Mouse (Mus musculus) small intestine, adult 2 months (tissue): Measurements from ENCODE around the gene Zbtb8os. TPM values are rescaled to one million over a fixed set of nuclear protein-coding genes. Genes with fewer than 3 reads are reported as not detected.
A peak's percentile ranks its signal among the peaks of the same experiment; 100 is the strongest.

ENCODE experiments used
- H3K27ac ChIP-seq: fragments of 200-500 bp; 2 replicates; pipeline ENCODE4 v1.5.1; 2012; ENCODE audit warnings: low read depth, low read length, control low read depth, inconsistent platforms; ENCODE audit not compliant: insufficient read depth
- H3K27me3 ChIP-seq: fragments of 200-500 bp; 2 replicates; pipeline ENCODE4 v1.6.1; 2012; ENCODE audit warnings: mild to moderate bottlenecking, moderate library complexity, low read length, inconsistent platforms; ENCODE audit not compliant: control insufficient read depth, insufficient read depth
- H3K36me3 ChIP-seq: fragments of 200-500 bp; 2 replicates; pipeline ENCODE4 v1.6.1; 2012; ENCODE audit warnings: mild to moderate bottlenecking, low read length, control low read depth, inconsistent platforms; ENCODE audit not compliant: control insufficient read depth, insufficient read depth
- H3K4me1 ChIP-seq: fragments of 200-500 bp; 2 replicates; pipeline ENCODE4 v1.6.1; 2012; ENCODE audit warnings: low read length, inconsistent platforms, mixed read lengths; ENCODE audit not compliant: control insufficient read depth, insufficient read depth, insufficient read length
- H3K4me3 ChIP-seq: fragments of 200-500 bp; 2 replicates; pipeline ENCODE4 v1.5.1; 2012; ENCODE audit warnings: low read depth, mild to moderate bottlenecking, control low read depth, inconsistent platforms, low read length, moderate library complexity
- CTCF ChIP-seq: fragments of 200-500 bp; IDR thresholded peaks from 2 replicates; pipeline ENCODE4 v1.5.1; 2012; ENCODE audit warnings: low read depth, mild to moderate bottlenecking, control low read depth, inconsistent platforms, low read length, moderate library complexity, mixed read lengths; ENCODE audit not compliant: insufficient replicate concordance, insufficient read length; ENCODE audit errors: extremely low read depth
- POLR2A ChIP-seq: fragments of 200-500 bp; IDR thresholded peaks from 2 replicates; pipeline ENCODE4 v1.6.1; 2012; ENCODE audit warnings: low read depth, mild to moderate bottlenecking, control low read depth, inconsistent platforms, low read length, moderate library complexity
- WGBS: fragments of 180-500 bp; shearing (Covaris S2); methylation state at CpG from one replicate; pipeline ENCODE4 v1.1.7; 2018; 5-methylcytosine and 5-hydroxymethylcytosine counted together
- polyA plus RNA-seq: library from polyadenylated mRNA; depleted of rRNA; stranded (reverse); fragments of >200 nt; gene quantifications from 2 replicates; pipeline ENCODE4 v1.2.3, GENCODE M21; 2012

The Zbtb8os gene
- polyA plus RNA-seq, 1 experiment = 9.6 TPM

DNA sequence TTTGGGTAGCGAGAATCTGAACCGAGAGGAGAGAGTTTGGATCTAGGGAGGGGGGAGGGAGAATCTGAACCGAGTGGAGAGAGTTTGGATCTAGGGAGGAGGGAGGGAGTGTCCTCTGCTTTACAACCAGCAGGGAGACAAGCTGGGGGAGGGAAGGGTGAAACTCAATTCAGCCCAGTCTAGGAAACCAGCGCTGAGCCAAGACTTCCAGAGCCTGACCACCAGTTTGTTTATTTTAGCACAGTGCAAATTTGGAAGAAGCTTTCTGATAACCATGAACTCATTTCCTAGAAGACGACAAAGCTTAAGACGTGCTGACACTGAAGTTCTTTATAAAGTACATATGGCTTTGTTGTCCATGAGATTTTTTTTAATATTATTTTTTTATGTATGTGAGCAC is 48.9 kb downstream of the Zbtb8os start:
- peaks cover 11% of the 10 kb centered on the region for H3K4me1 ChIP-seq
- H3K27me3 ChIP-seq = no peaks in the 10 kb centered on the region
- H3K36me3 ChIP-seq = no peaks in the 10 kb centered on the region
- WGBS = 35% methylated on average over 6 of the region's 6 CpGs
- H3K4me3 ChIP-seq = no peak overlapping the region
- H3K27ac ChIP-seq = peak overlapping the region; percentile 66
- TF ChIP-seq CTCF (no peak), POLR2A (no peak)

DNA sequence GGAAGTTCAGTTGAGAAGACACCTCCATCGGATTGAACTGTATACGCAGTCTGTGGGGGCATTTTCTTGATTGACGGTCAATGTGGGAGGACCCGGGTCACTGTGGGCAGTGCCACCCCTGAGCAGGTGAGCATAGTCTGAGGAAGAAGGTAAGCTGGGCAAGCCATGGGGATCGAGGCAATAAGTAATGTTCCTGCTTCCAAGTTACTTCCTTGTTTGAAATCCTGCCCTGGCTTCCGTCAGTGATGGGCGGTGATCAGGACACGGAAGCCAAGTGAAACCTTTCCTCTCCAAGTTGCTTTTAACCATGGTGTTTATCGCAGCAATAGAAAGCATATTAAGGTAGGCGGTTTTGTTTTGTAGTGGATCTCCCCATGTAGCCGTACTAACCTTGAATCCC is 50.2 kb downstream of the Zbtb8os start:
- Histone ChIP-seq H3K4me3 (peak overlapping the region; percentile 52), H3K27me3 (no peaks in the 10 kb centered on the region), H3K27ac (peak overlapping the region; percentile 60), H3K4me1 (peaks cover 9% of the 10 kb centered on the region), H3K36me3 (no peaks in the 10 kb centered on the region)
- TF ChIP-seq POLR2A (no peak), CTCF (no peak)
- 53% methylated on average over 11 of the region's 11 CpGs for WGBS

DNA sequence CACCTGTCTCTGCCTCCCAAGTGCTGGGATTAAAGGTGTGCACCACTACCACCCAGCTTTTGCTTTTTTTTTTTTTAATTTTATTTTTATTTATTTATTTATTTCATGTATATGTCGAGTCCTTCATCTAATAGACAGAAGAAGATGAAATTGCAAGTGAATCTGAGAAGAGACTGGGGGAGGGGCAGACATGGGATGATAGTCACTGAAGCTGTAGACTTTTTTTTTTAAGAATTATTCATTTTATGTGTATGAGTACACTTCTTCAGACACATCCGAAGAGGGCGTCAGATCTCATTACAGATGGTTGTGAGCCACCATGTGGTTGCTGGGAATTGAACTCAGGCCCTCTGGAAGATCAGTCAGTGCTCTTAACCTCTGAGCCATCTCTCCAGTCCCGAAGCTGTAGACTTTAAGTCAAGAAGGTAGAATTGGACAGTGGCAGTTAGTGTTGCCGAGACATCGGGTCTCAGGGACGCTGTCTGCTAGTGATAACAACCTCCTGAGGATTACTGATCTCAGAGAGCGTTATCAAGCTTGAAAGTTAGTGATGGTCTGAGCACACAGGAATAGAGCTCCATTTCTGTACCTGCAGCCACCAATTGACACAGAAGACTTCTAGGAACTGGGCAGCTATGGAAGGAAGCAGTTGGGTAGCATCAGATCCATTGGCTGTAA is 50.9 kb downstream of the Zbtb8os start:
- Histone ChIP-seq H3K4me3 (no peak overlapping the region), H3K36me3 (no peaks in the 10 kb centered on the region), H3K27me3 (no peaks in the 10 kb centered on the region), H3K27ac (no peak overlapping the region), H3K4me1 (peaks cover 9% of the 10 kb centered on the region)
- WGBS = 89% methylated on average over 8 of the region's 8 CpGs
- no peak for TF ChIP-seq CTCF
- no peak for TF ChIP-seq POLR2A

DNA sequence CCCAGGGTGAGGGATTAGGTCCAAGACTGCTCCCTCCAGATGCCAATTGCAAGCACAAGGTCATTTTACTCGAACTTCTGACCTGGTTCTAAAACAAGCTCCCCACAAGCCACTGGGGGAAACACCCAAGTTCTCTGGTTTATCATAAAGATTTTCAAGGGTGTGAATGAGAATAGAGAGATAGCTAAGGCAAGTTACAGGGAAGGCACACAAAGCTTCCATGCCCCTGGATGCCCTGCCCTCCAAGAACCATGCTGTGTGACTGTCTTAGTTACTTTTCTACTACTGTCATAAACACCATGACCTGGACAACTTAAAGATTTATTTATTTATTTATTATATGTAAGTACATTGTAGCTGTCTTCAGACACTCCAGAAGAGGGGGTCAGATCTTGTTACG is 51.5 kb downstream of the Zbtb8os start:
- Histone ChIP-seq H3K27me3 (no peaks in the 10 kb centered on the region), H3K36me3 (no peaks in the 10 kb centered on the region), H3K27ac (no peak overlapping the region), H3K4me1 (peaks cover 9% of the 10 kb centered on the region), H3K4me3 (no peak overlapping the region)
- 75% methylated on average over 2 of the region's 2 CpGs for WGBS
- TF ChIP-seq POLR2A (no peak), CTCF (no peak)

DNA sequence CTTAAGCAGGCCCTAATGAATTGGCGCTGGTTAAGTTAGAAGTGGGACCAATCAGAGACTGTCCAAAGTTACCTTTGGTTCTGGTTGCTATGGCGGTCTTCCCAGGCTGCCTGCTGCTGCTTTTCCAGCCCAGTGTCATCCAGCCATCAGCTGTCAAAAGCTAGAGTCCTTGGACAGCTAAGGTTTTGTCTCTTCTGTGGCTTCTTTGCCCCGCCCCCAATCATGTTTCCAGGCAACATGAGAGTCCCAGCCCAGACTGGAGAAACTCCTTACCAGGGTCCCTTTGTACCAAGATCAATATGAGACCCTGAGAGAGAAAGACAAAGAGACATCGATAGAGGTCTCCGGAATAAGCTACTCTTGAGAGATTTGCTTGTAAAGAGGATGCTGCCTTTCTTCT is 52.9 kb downstream of the Zbtb8os start:
- Histone ChIP-seq H3K27me3 (no peaks in the 10 kb centered on the region), H3K36me3 (no peaks in the 10 kb centered on the region), H3K4me1 (peaks cover 9% of the 10 kb centered on the region), H3K27ac (no peak overlapping the region), H3K4me3 (no peak overlapping the region)
- TF ChIP-seq CTCF (no peak), POLR2A (no peak)
- WGBS = 84% methylated on average over 5 of the region's 5 CpGs

DNA sequence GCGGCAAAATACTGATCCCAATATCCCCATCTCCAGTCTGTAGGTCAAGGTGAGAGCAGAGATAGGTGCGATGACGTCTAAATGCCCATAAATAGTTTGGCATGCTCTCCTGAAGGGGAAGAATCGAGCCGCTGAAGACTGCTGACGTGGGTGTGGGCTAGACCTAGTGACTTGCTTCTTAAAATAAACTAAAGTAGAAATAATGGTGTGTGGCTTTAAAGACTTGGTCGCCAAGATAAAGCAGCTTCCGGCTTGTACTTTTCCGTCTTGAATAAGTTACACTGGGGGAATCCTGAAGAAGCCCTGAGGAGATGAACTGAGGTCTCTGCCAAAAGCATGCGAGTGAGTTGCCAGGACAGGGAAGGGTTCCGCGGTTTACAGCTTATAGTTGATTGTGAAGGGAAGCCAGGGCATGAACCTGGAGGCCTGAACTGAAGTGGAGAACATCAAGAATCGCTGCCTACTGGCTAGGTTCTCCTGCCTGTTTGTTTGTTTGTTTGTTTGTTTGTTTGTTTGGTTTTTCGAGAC is 54.8 kb downstream of the Zbtb8os start:
- Histone ChIP-seq H3K36me3 (no peaks in the 10 kb centered on the region), H3K27ac (no peak overlapping the region), H3K4me3 (no peak overlapping the region), H3K27me3 (no peaks in the 10 kb centered on the region), H3K4me1 (peaks cover 5% of the 10 kb centered on the region; the same call in 1 of the 2 replicates)
- TF ChIP-seq CTCF (no peak), POLR2A (no peak)
- WGBS = 73% methylated on average over 14 of the region's 14 CpGs

DNA sequence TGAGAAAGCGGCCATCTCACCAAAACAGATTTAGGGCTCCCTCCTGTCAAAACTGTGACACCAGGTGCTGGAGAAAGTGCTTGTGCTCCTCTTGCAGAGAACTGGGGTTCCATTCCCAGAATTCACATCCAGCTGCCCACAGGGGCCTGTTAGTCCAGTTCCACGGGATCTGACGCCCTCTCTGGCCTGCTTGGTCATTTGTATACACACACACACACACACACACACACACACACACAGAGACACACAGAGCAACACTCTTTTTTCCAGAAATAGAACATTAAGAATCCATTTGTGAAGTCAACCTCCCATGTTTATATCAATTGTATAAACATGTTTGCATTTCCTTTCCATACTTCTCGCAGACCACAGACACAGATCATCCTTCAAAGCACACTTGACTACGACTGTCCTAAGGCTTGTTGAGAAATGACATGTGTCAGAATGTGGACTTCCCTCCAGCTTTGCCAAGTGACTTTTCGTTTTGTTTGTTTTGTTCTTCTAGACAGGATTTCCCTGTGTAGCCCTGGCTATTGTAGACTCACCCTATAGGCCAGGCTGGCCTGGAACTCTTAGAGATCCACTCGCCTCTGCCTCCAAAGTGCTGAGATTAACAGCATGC is 55.6 kb downstream of the Zbtb8os start:
- no peaks in the 10 kb centered on the region for H3K27me3 ChIP-seq
- no peak overlapping the region for H3K27ac ChIP-seq
- H3K4me3 ChIP-seq = no peak overlapping the region
- no peak for TF ChIP-seq POLR2A
- no peak for TF ChIP-seq CTCF
- H3K4me1 ChIP-seq = no peaks in the 10 kb centered on the region
- H3K36me3 ChIP-seq = no peaks in the 10 kb centered on the region
- WGBS = 76% methylated on average over 7 of the region's 7 CpGs
